Mouse (Mus musculus): ENCODE measurements around the gene Dnaaf3. TPM values are rescaled to one million over a fixed set of nuclear protein-coding genes. Genes with fewer than 3 reads are reported as not detected.
A peak's percentile ranks its signal among the peaks of the same experiment; 100 is the strongest.

The Dnaaf3 gene
- total and polyA plus RNA-seq, 2 experiments from 2014 or later: 2.0 to 2.2 TPM

GRCm38 (mm10) chr7:4547221-4547641, 15.0 kb upstream of the Dnaaf3 start, which contains the start of gene Syt5:
Gene Syt5 (minus strand): TSS chr7:4547541.
- H3K27ac ChIP-seq (ENCODE audit: low read depth, low read length): peak within 1 kb of the TSS; percentile 94
- DNase-seq (peak; percentile 93), ATAC-seq (peak; percentile 85)
- H3K9ac ChIP-seq: peak within 1 kb of the TSS; percentile 84
- peak within 1 kb of the TSS; percentile 61 for H3K4me3 ChIP-seq (ENCODE audit: low read depth, low read length)
- peak within 1 kb of the TSS; percentile 70 for H3K4me2 ChIP-seq (ENCODE audit: low read depth)
- no peaks in the 10 kb centered on the region for H3K9me3 ChIP-seq (ENCODE audit: low read length)
- no peak; the same call in none of the 2 replicates for TF ChIP-seq CTCF (IDR thresholded peaks at IDR 0.05; ENCODE audit: low read depth)
- peaks cover 9% of the 10 kb centered on the region; the same call in 1 of the 2 replicates for H3K36me3 ChIP-seq (ENCODE audit: insufficient read depth)
- H3K27me3 ChIP-seq (ENCODE audit: insufficient read depth, low read length): no peaks in the 10 kb centered on the region
- 6% methylated on average over 33 of the region's 33 CpGs for WGBS
- peaks cover 9% of the 10 kb centered on the region for H3K4me1 ChIP-seq (ENCODE audit: insufficient read depth)

- DNase-seq (peak; percentile 97), ATAC-seq (peak; percentile 91)
- Histone ChIP-seq H3K36me3 (ENCODE audit: insufficient read depth) (peaks cover 14% of the 10 kb centered on the region; the same call in 1 of the 2 replicates), H3K9me3 (ENCODE audit: low read length) (no peaks in the 10 kb centered on the region), H3K27ac (ENCODE audit: low read depth, low read length) (peak overlapping the region; percentile 94), H3K4me3 (ENCODE audit: low read depth, low read length) (peak overlapping the region; percentile 61), H3K27me3 (ENCODE audit: insufficient read depth, low read length) (no peaks in the 10 kb centered on the region), H3K4me1 (ENCODE audit: insufficient read depth) (peaks cover 9% of the 10 kb centered on the region), H3K4me2 (ENCODE audit: low read depth) (peak overlapping the region; percentile 70), H3K9ac (peak overlapping the region; percentile 84)
- under 1% methylated on average over 26 of the region's 26 CpGs for WGBS
- TF ChIP-seq CTCF (IDR thresholded peaks at IDR 0.05; ENCODE audit: low read depth): peak; percentile 41
Observed at GRCm38 (mm10) chr7:4546591-4547131, 14.4 kb upstream of the Dnaaf3 start.

GRCm38 (mm10) chr7:4546050-4546449, 13.8 kb upstream of the Dnaaf3 start:
- H3K27me3 ChIP-seq (ENCODE audit: insufficient read depth, low read length): no peaks in the 10 kb centered on the region
- no peak; the same call in 1 of the 2 replicates for ATAC-seq
- no peaks in the 10 kb centered on the region for H3K9me3 ChIP-seq (ENCODE audit: low read length)
- peaks cover 20% of the 10 kb centered on the region for H3K36me3 ChIP-seq (ENCODE audit: insufficient read depth)
- H3K27ac ChIP-seq (ENCODE audit: low read depth, low read length): peak overlapping the region; percentile 94
- TF ChIP-seq CTCF (IDR thresholded peaks at IDR 0.05; ENCODE audit: low read depth): no peak
- WGBS: 69% methylated on average over 15 of the region's 15 CpGs
- DNase-seq: peak; percentile 17
- peak overlapping the region; percentile 70 for H3K4me2 ChIP-seq (ENCODE audit: low read depth)
- H3K4me3 ChIP-seq (ENCODE audit: low read depth, low read length): peak overlapping the region; percentile 61
- peaks cover 9% of the 10 kb centered on the region for H3K4me1 ChIP-seq (ENCODE audit: insufficient read depth)
- peak overlapping the region; percentile 84 for H3K9ac ChIP-seq

- Histone ChIP-seq H3K9me3 (ENCODE audit: low read length) (no peaks in the 10 kb centered on the region), H3K36me3 (ENCODE audit: insufficient read depth) (peaks cover 40% of the 10 kb centered on the region), H3K27me3 (ENCODE audit: insufficient read depth, low read length) (no peaks in the 10 kb centered on the region), H3K4me2 (ENCODE audit: low read depth) (no peak overlapping the region), H3K27ac (ENCODE audit: low read depth, low read length) (no peak overlapping the region), H3K4me1 (ENCODE audit: insufficient read depth) (peaks cover 9% of the 10 kb centered on the region), H3K4me3 (ENCODE audit: low read depth, low read length) (no peak overlapping the region), H3K9ac (no peak overlapping the region)
- WGBS: 36% methylated on average over 17 of the region's 17 CpGs
- DNase-seq (no peak), ATAC-seq (no peak)
- no peak for TF ChIP-seq CTCF (IDR thresholded peaks at IDR 0.05; ENCODE audit: low read depth)
Observed at GRCm38 (mm10) chr7:4542013-4542412, 9.8 kb upstream of the Dnaaf3 start.

- Histone ChIP-seq H3K4me3 (ENCODE audit: low read depth, low read length) (no peak overlapping the region), H3K4me2 (ENCODE audit: low read depth) (no peak overlapping the region), H3K4me1 (ENCODE audit: insufficient read depth) (peaks cover 9% of the 10 kb centered on the region), H3K27me3 (ENCODE audit: insufficient read depth, low read length) (no peaks in the 10 kb centered on the region), H3K9me3 (ENCODE audit: low read length) (no peaks in the 10 kb centered on the region), H3K36me3 (ENCODE audit: insufficient read depth) (peaks cover 40% of the 10 kb centered on the region), H3K9ac (no peak overlapping the region), H3K27ac (ENCODE audit: low read depth, low read length) (no peak overlapping the region)
- DNase-seq (no peak), ATAC-seq (no peak)
- 68% methylated on average over 5 of the region's 5 CpGs for WGBS
- no peak for TF ChIP-seq CTCF (IDR thresholded peaks at IDR 0.05; ENCODE audit: low read depth)
Observed at GRCm38 (mm10) chr7:4541344-4541743, 9.1 kb upstream of the Dnaaf3 start.

- DNase-seq: no peak
- Histone ChIP-seq H3K9ac (no peak overlapping the region), H3K4me2 (ENCODE audit: low read depth) (no peak overlapping the region), H3K27me3 (ENCODE audit: insufficient read depth, low read length) (no peaks in the 10 kb centered on the region), H3K4me1 (ENCODE audit: insufficient read depth) (no peaks in the 10 kb centered on the region), H3K27ac (ENCODE audit: low read depth, low read length) (no peak overlapping the region), H3K9me3 (ENCODE audit: low read length) (no peaks in the 10 kb centered on the region), H3K36me3 (ENCODE audit: insufficient read depth) (peaks cover 40% of the 10 kb centered on the region), H3K4me3 (ENCODE audit: low read depth, low read length) (no peak overlapping the region)
- ATAC-seq: peak; percentile 26; the same call in 1 of the 2 replicates
- no peak for TF ChIP-seq CTCF (IDR thresholded peaks at IDR 0.05; ENCODE audit: low read depth)
- WGBS: 86% methylated on average over 2 of the region's 2 CpGs
Observed at GRCm38 (mm10) chr7:4539019-4539418, 6.8 kb upstream of the Dnaaf3 start.

- no peak overlapping the region for H3K27ac ChIP-seq (ENCODE audit: low read depth, low read length)
- WGBS: 54% methylated on average over 4 of the region's 4 CpGs
Observed at GRCm38 (mm10) chr7:4537181-4537580, 4.9 kb upstream of the Dnaaf3 start.

More at GRCm38 (mm10) chr7:4537181-4537580, 4.9 kb upstream of the Dnaaf3 start:
- no peak for DNase-seq
- no peak for ATAC-seq
- H3K9me3 ChIP-seq (ENCODE audit: low read length): no peaks in the 10 kb centered on the region
- no peaks in the 10 kb centered on the region for H3K4me1 ChIP-seq (ENCODE audit: insufficient read depth)
- H3K36me3 ChIP-seq (ENCODE audit: insufficient read depth): peaks cover 31% of the 10 kb centered on the region
- H3K4me3 ChIP-seq (ENCODE audit: low read depth, low read length): no peak overlapping the region
- no peaks in the 10 kb centered on the region for H3K27me3 ChIP-seq (ENCODE audit: insufficient read depth, low read length)
- no peak overlapping the region for H3K9ac ChIP-seq
- no peak overlapping the region for H3K4me2 ChIP-seq (ENCODE audit: low read depth)
- no peak for TF ChIP-seq CTCF (IDR thresholded peaks at IDR 0.05; ENCODE audit: low read depth)
